Mouse (Mus musculus): ENCODE data around the gene Rpl37.

- TF ChIP-seq CTCF (conservative IDR thresholded peaks at IDR 0.05; ENCODE audit: insufficient read depth, insufficient read length, low read depth, low read length) (no peak), POLR2A (IDR thresholded peaks at IDR 0.05; ENCODE audit: low read depth, low read length) (no peak)
Observed at GRCm38 (mm10) chr15:5081235-5081634, 35.2 kb upstream of the Rpl37 start.

Data from kidney, adult 2 months (tissue).